Mouse (Mus musculus) spleen, adult 2 months (tissue): ENCODE results near the gene Dnajb13.

Experiments used
- CTCF ChIP-seq: fragments of 200-500 bp; IDR thresholded peaks from 2 replicates; pipeline ENCODE4 v1.5.1; 2011; ENCODE audit warnings: mild to moderate bottlenecking, inconsistent platforms; ENCODE audit not compliant: insufficient read depth, insufficient read length, insufficient replicate concordance; ENCODE audit errors: extremely low read depth
- POLR2A ChIP-seq: fragments of 200-500 bp; IDR thresholded peaks from 2 replicates; pipeline ENCODE4 v1.6.1; 2011; ENCODE audit warnings: low read depth, low read length, inconsistent platforms

- TF ChIP-seq POLR2A (no peak), CTCF (no peak)
Observed at GRCm38 (mm10) chr7:100502374-100502922, 12.3 kb downstream of the Dnajb13 start.
